Mouse (Mus musculus): ENCODE results near the gene Rnf31.

Rnf31 gene

GRCm38 (mm10) chr14:55608339-55608738 lies 16.8 kb downstream of the Rnf31 start:
- no peak for DNase-seq

GRCm38 (mm10) chr14:55613346-55613745 lies 21.8 kb downstream of the Rnf31 start:
- no peak for DNase-seq

GRCm38 (mm10) chr14:55614565-55615178 lies 23.2 kb downstream of the Rnf31 start:
- no peak for DNase-seq

- DNase-seq = no peak
Measured at GRCm38 (mm10) chr14:55615876-55616275, 24.4 kb downstream of the Rnf31 start.

- no peak for DNase-seq
Measured at GRCm38 (mm10) chr14:55616844-55617243, 25.3 kb downstream of the Rnf31 start.

GRCm38 (mm10) chr14:55617822-55618221 lies 26.3 kb downstream of the Rnf31 start, which contains the start of gene Rec8:
Gene Rec8, plus strand, starts transcription at chr14:55618037.
- no peak for DNase-seq

- no peak for DNase-seq
Measured at GRCm38 (mm10) chr14:55618486-55619195, 27.1 kb downstream of the Rnf31 start.

- DNase-seq = no peak
Measured at GRCm38 (mm10) chr14:55628077-55628827, 36.7 kb downstream of the Rnf31 start.

- peak; percentile 87 for DNase-seq
Measured at GRCm38 (mm10) chr14:55629312-55629711, 37.8 kb downstream of the Rnf31 start.

- DNase-seq = no peak
Measured at GRCm38 (mm10) chr14:55634874-55635522, 43.5 kb downstream of the Rnf31 start.

GRCm38 (mm10) chr14:55635523-55636007 lies 44.1 kb downstream of the Rnf31 start, which contains the start of gene Ipo4:
Gene Ipo4, minus strand, starts transcription at chr14:55635957.
- DNase-seq = peak; percentile 91

- DNase-seq = no peak
Measured at GRCm38 (mm10) chr14:55637795-55638194, 46.3 kb downstream of the Rnf31 start, which contains the start of gene Gm49378. Gene Gm49378, minus strand, starts transcription at chr14:55637895.

- DNase-seq = no peak
Measured at GRCm38 (mm10) chr14:55640816-55641215, 49.3 kb downstream of the Rnf31 start.

GRCm38 (mm10) chr14:55641291-55641690 lies 49.8 kb downstream of the Rnf31 start:
- no peak for DNase-seq

- DNase-seq = no peak
Measured at GRCm38 (mm10) chr14:55642679-55643059, 51.2 kb downstream of the Rnf31 start.

- peak; percentile 83 for DNase-seq
Measured at GRCm38 (mm10) chr14:55643060-55643907, 51.8 kb downstream of the Rnf31 start, which contains the start of gene Tm9sf1. Gene Tm9sf1, minus strand, starts transcription at chr14:55643806.

- DNase-seq = peak; percentile 30
Measured at GRCm38 (mm10) chr14:55644261-55644888, 52.9 kb downstream of the Rnf31 start.

GRCm38 (mm10) chr14:55649884-55650283 lies 58.4 kb downstream of the Rnf31 start, which contains the start of gene Tssk4:
Gene Tssk4, plus strand, starts transcription at chr14:55650184.
- DNase-seq = no peak

GRCm38 (mm10) chr14:55651528-55651927 lies 60.0 kb downstream of the Rnf31 start:
- peak; percentile 66 for DNase-seq
